Mouse (Mus musculus) cerebellum, adult 2 months (tissue): Measurements from ENCODE around the gene Adprm.

ENCODE experiments used
- CTCF ChIP-seq: fragments of 200-500 bp; IDR thresholded peaks from 2 replicates; pipeline ENCODE4 v1.5.1; 2011; ENCODE audit warnings: low read depth, mild to moderate bottlenecking, control low read depth, low read length, moderate library complexity, borderline replicate concordance; ENCODE audit not compliant: insufficient read depth
- POLR2A ChIP-seq: fragments of 200-500 bp; IDR thresholded peaks from 2 replicates; pipeline ENCODE4 v1.6.1; 2011; ENCODE audit warnings: low read length, control low read depth, borderline replicate concordance; ENCODE audit not compliant: insufficient read depth

GRCm38 (mm10) chr11:67080168-67080567, 27.8 kb upstream of the Adprm start:
- peak; percentile 67 for TF ChIP-seq CTCF
- TF ChIP-seq POLR2A: no peak
